Comparison of ENCODE assay signal across 23 mouse cellular contexts in the genomic region with DNA sequence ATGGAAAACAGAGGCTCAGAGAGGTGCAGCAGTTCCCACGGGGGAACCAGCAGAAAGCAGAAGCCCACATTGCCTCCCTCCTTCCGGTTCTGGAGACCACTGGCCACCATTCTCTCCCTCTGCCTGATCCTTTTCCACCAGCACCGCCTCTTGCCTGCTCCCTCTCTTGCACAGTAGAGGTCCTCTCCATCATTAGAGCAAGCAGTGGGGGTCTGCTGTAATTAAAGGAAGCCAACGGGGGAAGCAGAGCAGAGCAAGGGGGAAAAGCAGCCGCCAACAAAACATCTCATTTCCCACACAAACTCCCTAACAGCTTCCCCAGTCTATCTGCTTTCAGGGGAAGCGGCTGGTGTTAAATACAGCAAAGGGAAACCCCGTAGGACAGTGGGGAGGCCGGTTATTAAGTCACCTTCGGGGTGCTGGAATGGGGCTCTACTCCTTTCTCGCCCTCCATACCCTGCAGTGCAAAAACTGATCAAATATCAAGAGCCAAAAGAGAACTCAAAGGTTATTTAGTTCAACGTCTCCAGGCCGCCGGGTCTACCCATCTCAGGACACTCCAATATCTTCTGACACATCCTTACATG. TPM values are rescaled to one million over a fixed set of nuclear protein-coding genes. Genes with fewer than 3 reads are reported as not detected.
DNase-seq lines count a peak whose midpoint lies in the region; ATAC-seq and TF ChIP-seq lines count a peak whose summit lies in the region.
"Had no signal": no experiment of that assay in that cellular context is flagged by ENCODE, and none has a peak within 500 bp of the region (broad histone marks: within the 10 kb centered on the region; RNA-seq: fewer than 3 reads in every experiment).

No protein-coding gene starts in this region.

- no peaks in the 10 kb centered on the region for H3K36me3 ChIP-seq in G1E (replicated peaks)
- no peaks in the 10 kb centered on the region for H3K36me3 ChIP-seq in forebrain, embryonic 10.5 days (replicated peaks)
- no peaks in the 10 kb centered on the region for H3K36me3 ChIP-seq in forebrain, postnatal 0 days (ENCODE audit: insufficient read depth)
- no peaks in the 10 kb centered on the region for H3K36me3 ChIP-seq in midbrain, embryonic 16.5 days (ENCODE audit: control insufficient read depth, insufficient read depth, low read length)
- H3K36me3 ChIP-seq: heart, embryonic 13.5 days; kidney, embryonic 15.5 days; limb, embryonic 15.5 days; neural tube, embryonic 15.5 days; stomach, embryonic 15.5 days had no signal

- 18% methylated on average over 13 of the region's 13 CpGs for WGBS in forebrain, embryonic 10.5 days
- WGBS in forebrain, postnatal 0 days = 9% methylated on average over 13 of the region's 13 CpGs
- WGBS in midbrain, embryonic 16.5 days = 14% methylated on average over 13 of the region's 13 CpGs

- H3K4me2 ChIP-seq in forebrain, postnatal 0 days (ENCODE audit: low read depth) = peak overlapping the region; percentile 38
- peak overlapping the region; percentile 6 for H3K4me2 ChIP-seq in midbrain, embryonic 16.5 days (ENCODE audit: low read length)
- H3K4me2 ChIP-seq: heart, embryonic 13.5 days; kidney, embryonic 15.5 days; limb, embryonic 15.5 days; neural tube, embryonic 15.5 days; stomach, embryonic 15.5 days had no signal

- H3K9me3 ChIP-seq in G1E (replicated peaks) = peaks cover 72% of the 10 kb centered on the region
- peaks cover 4% of the 10 kb centered on the region; the same call in 1 of the 2 replicates for H3K9me3 ChIP-seq in forebrain, embryonic 10.5 days
- H3K9me3 ChIP-seq in forebrain, postnatal 0 days (ENCODE audit: low read length) = no peaks in the 10 kb centered on the region
- H3K9me3 ChIP-seq in midbrain, embryonic 16.5 days (replicated peaks; ENCODE audit: control insufficient read depth, low read length, poor library complexity, severe bottlenecking) = no peaks in the 10 kb centered on the region
- H3K9me3 ChIP-seq: heart, embryonic 13.5 days; kidney, embryonic 15.5 days; limb, embryonic 15.5 days; neural tube, embryonic 15.5 days; stomach, embryonic 15.5 days had no signal

- H3K9ac ChIP-seq in forebrain, postnatal 0 days = no peak overlapping the region
- no peak overlapping the region for H3K9ac ChIP-seq in midbrain, embryonic 16.5 days (ENCODE audit: low read depth, low read length)
- H3K9ac ChIP-seq: heart, embryonic 13.5 days; kidney, embryonic 15.5 days; limb, embryonic 15.5 days; neural tube, embryonic 15.5 days; stomach, embryonic 15.5 days had no signal

- no peak overlapping the region for H3K4me3 ChIP-seq in G1E (ENCODE audit: low read depth, low read length)
- peak overlapping the region; percentile 11; the same call in 1 of the 2 replicates for H3K4me3 ChIP-seq in forebrain, embryonic 10.5 days
- H3K4me3 ChIP-seq in forebrain, postnatal 0 days (ENCODE audit: low read depth, low read length) = no peak overlapping the region
- no peak overlapping the region for H3K4me3 ChIP-seq in midbrain, embryonic 16.5 days (ENCODE audit: low read depth, low read length)
- H3K4me3 ChIP-seq: heart, embryonic 13.5 days; kidney, embryonic 15.5 days; limb, embryonic 15.5 days; megakaryocyte, embryonic 14.5 days; neural tube, embryonic 15.5 days; stomach, embryonic 15.5 days had no signal

- TF ChIP-seq CTCF in G1E (IDR thresholded peaks at IDR 0.05; ENCODE audit: low read depth, low read length) = no peak
- TF ChIP-seq CTCF in forebrain, postnatal 0 days (IDR thresholded peaks at IDR 0.05; ENCODE audit: low read depth) = no peak

- H3K27ac ChIP-seq in forebrain, embryonic 10.5 days = no peak overlapping the region
- no peak overlapping the region for H3K27ac ChIP-seq in forebrain, postnatal 0 days (ENCODE audit: low read depth, low read length)
- H3K27ac ChIP-seq in midbrain, embryonic 16.5 days (ENCODE audit: low read length) = no peak overlapping the region
- H3K27ac ChIP-seq: heart, embryonic 13.5 days; kidney, embryonic 15.5 days; limb, embryonic 15.5 days; neural tube, embryonic 15.5 days; stomach, embryonic 15.5 days had no signal

- no peaks in the 10 kb centered on the region for H3K27me3 ChIP-seq in G1E (ENCODE audit: insufficient read depth, low read length)
- peaks cover 59% of the 10 kb centered on the region for H3K27me3 ChIP-seq in forebrain, embryonic 10.5 days (ENCODE audit: poor library complexity, severe bottlenecking)
- H3K27me3 ChIP-seq in forebrain, postnatal 0 days (ENCODE audit: insufficient read depth, low read length) = 0 out of 2 replicates have a peak, but pooled peaks cover 4% of the 10 kb centered on the region
- H3K27me3 ChIP-seq in midbrain, embryonic 16.5 days (ENCODE audit: control insufficient read depth, insufficient read depth, low read depth, low read length) = no peaks in the 10 kb centered on the region
- H3K27me3 ChIP-seq: kidney, embryonic 15.5 days; limb, embryonic 15.5 days; megakaryocyte, embryonic 14.5 days; neural tube, embryonic 15.5 days; stomach, embryonic 15.5 days had no signal

- no peaks in the 10 kb centered on the region for H3K4me1 ChIP-seq in G1E (ENCODE audit: insufficient read depth, low read depth, low read length)
- peaks cover 46% of the 10 kb centered on the region for H3K4me1 ChIP-seq in forebrain, embryonic 10.5 days
- H3K4me1 ChIP-seq in forebrain, postnatal 0 days (ENCODE audit: insufficient read depth) = peaks cover 18% of the 10 kb centered on the region
- H3K4me1 ChIP-seq in midbrain, embryonic 16.5 days (ENCODE audit: control insufficient read depth, insufficient read depth, low read length) = peaks cover 18% of the 10 kb centered on the region
- H3K4me1 ChIP-seq: heart, embryonic 13.5 days; kidney, embryonic 15.5 days; limb, embryonic 15.5 days; megakaryocyte, embryonic 14.5 days; stomach, embryonic 15.5 days had no signal

- ATAC-seq in G1E (ENCODE audit: extremely low read depth, insufficient number of reproducible peaks, low FRiP score, poor library complexity, severe bottlenecking) = peak; percentile 22; the same call in 1 of the 2 replicates
- ATAC-seq in forebrain, postnatal 0 days = peak; percentile 34; the same call in 1 of the 2 replicates
- peak; percentile 73; the same call in 1 of the 2 replicates for ATAC-seq in midbrain, embryonic 16.5 days

- no peak for DNase-seq in G1E (ENCODE audit: low spot score)
- peak; percentile 20 for DNase-seq in forebrain, embryonic 10.5 days (ENCODE audit: extremely low spot score, low spot score)
- peak; percentile 33 for DNase-seq in forebrain, postnatal 0 days
- DNase-seq in liver = no peak
- DNase-seq in cerebellum, adult 11 months = no peak
- DNase-seq in layer of hippocampus, postnatal 36 days = no peak
- DNase-seq: adrenal gland, adult 8-10 months; cerebellum, adult 9-11 months; gastrocnemius, postnatal 10 days; heart, adult 18-20 months; lung, adult 18-20 months; lung, postnatal 14 days; right cerebral cortex, postnatal 25 days; thymus, adult 18-20 months; thymus, postnatal 4 days had no signal

RNA-seq across cellular contexts. Expression of a gene that starts 32.1 kb away (rescaled TPM):
- not detected in 2 replicates for total RNA-seq in G1E (2014; fragmentation: Nextera tagmentation)
- not detected in 2 replicates for total RNA-seq in G1E (2017)
- not detected in 2 replicates for polyA plus RNA-seq in G1E (2012)
- polyA plus RNA-seq in forebrain, embryonic 10.5 days (2016; fragmentation: Nextera tagmentation; extraction: Ambion mirVana) = 0.32 and 0.71 TPM in 2 replicates
- total RNA-seq in forebrain, postnatal 0 days (2014; rRNA removed) = 12.6 and 20.8 TPM in 2 replicates
- polyA plus RNA-seq in forebrain, postnatal 0 days (2015; fragmentation: Nextera tagmentation; extraction: Ambion mirVana) = 6.3 and 10.9 TPM in 2 replicates
- 17.5 and 18.3 TPM in 2 replicates for polyA plus RNA-seq in midbrain, embryonic 16.5 days (2015; fragmentation: Nextera tagmentation; extraction: Ambion mirVana)
- total RNA-seq in layer of hippocampus, postnatal 36 days (2021) = 10 to 100 TPM; 33.0 TPM
- total RNA-seq: heart, adult 18-20 months; heart, postnatal 25 days had no signal

Comparison
In these comparisons a context has a peak if more than half of its experiments do, and no peak if none do; other contexts are left out.
1. ATAC-seq: peak in every context shown above with its lines; median percentile 73 in midbrain, embryonic 16.5 days; 34 in forebrain, postnatal 0 days; 22 in G1E.
2. DNase-seq: peak in forebrain, embryonic 10.5 days (single experiment) and forebrain, postnatal 0 days (single experiment); none in G1E (single experiment), liver (single experiment), cerebellum, adult 11 months (single experiment) and layer of hippocampus, postnatal 36 days (0 of 2).